Mouse (Mus musculus) heart, postnatal 0 days (tissue): ENCODE data around the gene Znrf3.

ENCODE experiments used
- CTCF ChIP-seq: IDR thresholded peaks from 2 replicates; pipeline ENCODE4 v1.5.1; 2016; ENCODE audit warnings: antibody characterized with exemption, control low read depth, low read depth
- EP300 ChIP-seq: IDR thresholded peaks from 2 replicates; pipeline ENCODE4 v1.6.1; 2016; ENCODE audit warnings: antibody characterized with exemption, low read depth

DNA sequence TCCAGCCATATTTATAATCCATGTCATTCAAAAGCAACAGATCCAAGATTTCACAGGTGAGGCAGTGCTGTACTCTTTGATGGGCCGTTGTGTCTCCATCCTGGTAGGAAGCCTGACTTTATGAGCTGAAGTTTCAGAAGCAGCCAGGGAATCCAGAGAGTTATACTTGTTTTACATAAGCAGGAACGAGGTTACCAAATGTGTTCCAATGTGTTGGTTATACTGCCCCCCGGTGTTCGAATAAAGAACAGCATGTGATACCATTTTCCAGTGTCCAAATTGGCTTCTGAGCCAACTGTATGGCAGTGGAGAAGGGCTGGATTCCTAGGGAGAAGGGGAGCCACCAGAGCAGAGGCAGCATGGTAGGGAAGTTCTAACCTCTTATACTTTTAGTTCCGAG is 29.5 kb upstream of the Znrf3 start:
- no peak for TF ChIP-seq EP300
- peak; percentile 83 for TF ChIP-seq CTCF
